Mouse (Mus musculus) CD4-positive, CD25-positive, alpha-beta regulatory T cell, adult 9 weeks (primary cell): ENCODE results near the gene Kif6. TPM values are rescaled to one million over a fixed set of nuclear protein-coding genes. Genes with fewer than 3 reads are reported as not detected.

Experiments used
- polyA plus RNA-seq: library from polyadenylated mRNA; unstranded; fragments of 100-300 nt; shearing (Covaris generic); gene quantifications from one replicate; pipeline ENCODE4 v1.2.1, GENCODE M21; 2017

The Kif6 gene
- polyA plus RNA-seq: not detected

DNA sequence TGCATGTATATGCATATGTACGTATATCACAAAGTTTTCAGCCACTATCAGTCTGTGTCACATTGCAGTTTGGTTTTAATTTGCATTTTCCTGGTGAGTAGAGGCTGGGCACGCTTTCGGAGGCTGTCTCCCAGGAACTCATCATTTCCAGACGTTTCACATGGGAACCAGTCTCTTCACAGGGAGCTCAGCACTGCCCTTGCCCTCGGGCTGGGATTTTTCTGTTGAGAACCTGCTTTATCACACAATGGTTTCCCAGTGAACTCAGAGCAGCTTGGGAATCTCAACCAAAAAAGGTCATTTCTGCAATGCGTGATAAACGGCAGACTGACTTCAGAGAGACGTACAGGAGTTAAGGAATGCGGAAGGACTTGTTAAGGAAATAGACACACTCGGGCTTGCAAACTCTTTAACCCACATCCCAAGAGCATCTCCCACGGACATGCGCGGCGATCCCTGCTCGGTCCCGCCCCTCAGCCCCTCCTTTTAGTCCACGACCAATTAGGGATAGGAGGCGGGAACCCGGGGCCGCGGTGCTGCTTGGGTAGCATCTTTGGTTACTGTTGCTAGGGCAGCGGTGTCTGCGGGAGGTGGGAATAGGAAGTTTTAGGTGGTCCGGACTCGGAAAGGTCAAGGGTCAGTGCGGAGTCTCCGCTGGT is at the start of gene Kif6:
Gene Kif6 (plus strand): TSS at position 560 of the 659 bp plus-strand sequence.

Other genes starting within 250 kb of the Kif6 start
- gene Mocs1, start 186.8 kb upstream of the Kif6 start, polyA plus RNA-seq: 28.2 TPM
- gene Daam2, start 50.8 kb upstream of the Kif6 start, polyA plus RNA-seq: 0.04 TPM